Mouse (Mus musculus): ENCODE results near the gene Ank2.
"Not testable (repeated sequence)": the region's sequence is repeated elsewhere in the genome, so short reads cannot be mapped to it uniquely, and the experiment has no call there.

The Ank2 gene

GRCm38 (mm10) chr3:127350602-127351362 is 148.4 kb downstream of the Ank2 start:
- no peak for DNase-seq (ENCODE audit: low spot score)

GRCm38 (mm10) chr3:127348926-127349325 is 150.2 kb downstream of the Ank2 start:
- DNase-seq (ENCODE audit: low spot score), result no peak

GRCm38 (mm10) chr3:127345860-127346459 is 153.2 kb downstream of the Ank2 start:
- no peak for DNase-seq (ENCODE audit: low spot score)

GRCm38 (mm10) chr3:127341300-127341699 is 157.8 kb downstream of the Ank2 start:
- no peak for DNase-seq (ENCODE audit: low spot score)

- DNase-seq (ENCODE audit: low spot score), result no peak
These were observed 164.3 kb downstream of the Ank2 start for GRCm38 (mm10) chr3:127334876-127335275.

GRCm38 (mm10) chr3:127331562-127331961 is 167.6 kb downstream of the Ank2 start:
- no peak for DNase-seq (ENCODE audit: low spot score)

- DNase-seq (ENCODE audit: low spot score), result no peak
These were observed 172.8 kb downstream of the Ank2 start for GRCm38 (mm10) chr3:127326355-127326754.

- peak; percentile 79 for DNase-seq (ENCODE audit: low spot score)
These were observed 176.3 kb downstream of the Ank2 start for GRCm38 (mm10) chr3:127322870-127323269.

- no peak for DNase-seq (ENCODE audit: low spot score)
These were observed 177.5 kb downstream of the Ank2 start for GRCm38 (mm10) chr3:127321645-127322044.

- not testable (repeated sequence) for DNase-seq (ENCODE audit: low spot score)
These were observed 178.1 kb downstream of the Ank2 start for GRCm38 (mm10) chr3:127321031-127321430.

GRCm38 (mm10) chr3:127320311-127320710 is 178.8 kb downstream of the Ank2 start:
- no peak for DNase-seq (ENCODE audit: low spot score)

- DNase-seq (ENCODE audit: low spot score), result no peak
These were observed 181.5 kb downstream of the Ank2 start for GRCm38 (mm10) chr3:127317641-127318040.

GRCm38 (mm10) chr3:127316717-127317116 is 182.4 kb downstream of the Ank2 start:
- no peak for DNase-seq (ENCODE audit: low spot score)

- DNase-seq (ENCODE audit: low spot score), result no peak
These were observed 187.6 kb downstream of the Ank2 start for GRCm38 (mm10) chr3:127311521-127311920.

- DNase-seq (ENCODE audit: low spot score), result peak; percentile 27
These were observed 189.1 kb downstream of the Ank2 start for GRCm38 (mm10) chr3:127310079-127310478.

- DNase-seq (ENCODE audit: low spot score), result no peak
These were observed 195.1 kb downstream of the Ank2 start for GRCm38 (mm10) chr3:127303957-127304553.

- DNase-seq (ENCODE audit: low spot score), result no peak
These were observed 196.1 kb downstream of the Ank2 start for GRCm38 (mm10) chr3:127303041-127303440.

GRCm38 (mm10) chr3:127300790-127301189 is 198.4 kb downstream of the Ank2 start:
- DNase-seq (ENCODE audit: low spot score), result no peak

- DNase-seq (ENCODE audit: low spot score), result no peak
These were observed 203.2 kb downstream of the Ank2 start for GRCm38 (mm10) chr3:127295921-127296320.

GRCm38 (mm10) chr3:127294610-127295349 is 204.4 kb downstream of the Ank2 start:
- DNase-seq (ENCODE audit: low spot score), result no peak

- DNase-seq (ENCODE audit: low spot score), result no peak
These were observed 205.1 kb downstream of the Ank2 start for GRCm38 (mm10) chr3:127294079-127294478.

GRCm38 (mm10) chr3:127293479-127293874 is 205.7 kb downstream of the Ank2 start:
- DNase-seq (ENCODE audit: low spot score), result no peak

Measured in adipocyte (in vitro differentiated cells).